Mouse (Mus musculus): ENCODE measurements around the gene Cbx7. TPM values are rescaled to one million over a fixed set of nuclear protein-coding genes. Genes with fewer than 3 reads are reported as not detected.
A peak's percentile ranks its signal among the peaks of the same experiment; 100 is the strongest.

Gene Cbx7
- total and polyA plus RNA-seq, 3 experiments = 2.9 to 11.1 TPM; not detected in 1

DNA sequence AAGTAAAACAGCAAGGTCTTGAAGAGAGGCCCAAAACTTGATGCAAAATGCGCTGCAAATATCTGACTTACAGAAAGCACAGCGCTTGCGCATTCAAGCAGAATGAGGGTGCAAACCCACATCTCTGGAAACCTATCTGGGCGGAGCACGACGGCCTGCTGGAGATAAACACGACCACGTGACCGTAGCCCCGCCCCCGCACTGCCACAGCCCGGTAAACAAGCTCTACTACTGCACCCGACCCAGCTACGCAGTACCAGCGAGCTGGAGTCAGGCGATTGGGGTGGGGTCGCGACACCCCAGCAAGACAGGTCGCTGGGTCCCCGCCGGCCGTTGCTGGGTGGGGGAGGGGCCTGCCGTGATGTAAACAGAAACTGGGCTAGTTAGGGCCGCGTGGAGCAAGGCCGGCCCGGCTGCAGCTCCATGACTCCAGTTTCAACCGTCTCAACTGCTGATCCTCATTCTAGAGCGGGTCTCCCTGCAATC is 43.2 kb downstream of the Cbx7 start (continued):
- TF ChIP-seq GATA1 (IDR thresholded peaks at IDR 0.05; ENCODE audit: low read depth, low read length) (peak; percentile 84), MAZ (IDR thresholded peaks at IDR 0.05; ENCODE audit: low read depth, low read length) (no peak), USF2 (IDR thresholded peaks at IDR 0.05; ENCODE audit: borderline replicate concordance in 1 of 2, insufficient read depth in 1 of 2, low read depth in 1 of 2, low read length in 2 of 2) (peak; percentile 49 to 80; a peak in 3 of 4 replicates), MAX (IDR thresholded peaks at IDR 0.05; ENCODE audit: low read length) (peak; percentile 96), MXI1 (IDR thresholded peaks at IDR 0.05; ENCODE audit: low read depth, low read length) (peak; percentile 75), E2F4 (IDR thresholded peaks at IDR 0.05; ENCODE audit: borderline replicate concordance, low read depth, low read length) (no peak), USF1 (IDR thresholded peaks at IDR 0.05; ENCODE audit: low read depth, low read length) (peak; percentile 96)

DNA sequence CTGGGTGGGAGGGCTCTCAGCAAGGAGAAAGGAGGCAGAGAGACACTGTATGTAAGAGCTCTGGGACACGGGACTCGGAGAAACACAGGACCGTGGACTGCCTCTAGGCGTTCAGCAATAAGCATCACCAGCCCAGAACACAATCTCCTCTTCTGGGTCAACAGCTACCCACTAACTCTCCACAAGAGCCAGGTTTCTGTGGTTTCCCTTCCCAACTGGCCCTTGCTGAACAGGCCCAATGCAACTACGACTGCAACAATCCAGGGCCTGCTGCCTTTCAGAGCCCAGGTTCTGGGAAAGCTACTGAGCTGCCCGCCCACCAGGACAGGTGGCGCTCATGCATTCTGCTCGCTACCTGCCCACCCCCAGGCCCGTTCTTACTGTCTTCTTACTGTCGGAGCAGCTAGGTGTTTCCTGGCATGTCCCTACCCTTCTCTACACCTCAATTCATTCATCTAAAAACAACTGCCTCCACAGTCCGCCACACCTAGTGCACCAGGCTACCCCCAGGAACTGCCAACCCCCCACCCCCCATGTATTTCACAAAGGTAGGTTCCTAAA is 44.0 kb downstream of the Cbx7 start:
- Histone ChIP-seq H3K79me2 (ENCODE audit: control insufficient read depth, insufficient read depth, low read length, poor library complexity) (no peaks in the 10 kb centered on the region; the same call in 1 of the 2 replicates), H3K9me3 (replicated peaks; ENCODE audit: insufficient read depth, low read length) (no peaks in the 10 kb centered on the region), H3K27me3 (ENCODE audit: control insufficient read depth in 1 of 2, insufficient read depth in 2 of 2, low read length in 2 of 2) (no peaks in the 10 kb centered on the region), H3K36me3 (ENCODE audit: control insufficient read depth in 1 of 2, insufficient read depth in 2 of 2, low read length in 2 of 2) (peaks cover 0 to 9% of the 10 kb centered on the region in 2 experiments; a peak in 2 of 4 replicates), H3K9ac (ENCODE audit: control insufficient read depth, low read depth, low read length, poor library complexity, severe bottlenecking) (peak overlapping the region; percentile 57), H3K4me3 (ENCODE audit: control insufficient read depth in 1 of 2, insufficient read depth in 1 of 2, low read depth in 2 of 2, low read length in 2 of 2) (peak overlapping the region; percentile 52 to 68), H3K4me1 (ENCODE audit: control insufficient read depth in 1 of 2, insufficient read depth in 2 of 2, low read length in 2 of 2) (peaks cover 7 to 20% of the 10 kb centered on the region in 2 experiments), H3K27ac (ENCODE audit: control insufficient read depth, low read depth, low read length) (peak overlapping the region; percentile 90)
- TF ChIP-seq SIN3A (IDR thresholded peaks at IDR 0.05; ENCODE audit: low read length) (no peak), MYB (IDR thresholded peaks at IDR 0.05; ENCODE audit: low read depth, low read length) (no peak), POLR2A (IDR thresholded peaks at IDR 0.05; ENCODE audit: control insufficient read depth in 1 of 2, insufficient read depth in 1 of 2, low read depth in 1 of 2, low read length in 2 of 2, poor library complexity in 1 of 2) (no peak), E2F4 (IDR thresholded peaks at IDR 0.05; ENCODE audit: borderline replicate concordance, low read depth, low read length) (no peak), HCFC1 (IDR thresholded peaks at IDR 0.05; ENCODE audit: low read depth, low read length) (no peak), USF2 (IDR thresholded peaks at IDR 0.05; ENCODE audit: borderline replicate concordance in 1 of 2, insufficient read depth in 1 of 2, low read depth in 1 of 2, low read length in 2 of 2) (no peak), ZC3H11A (IDR thresholded peaks at IDR 0.05; ENCODE audit: low read depth, low read length) (no peak), MXI1 (IDR thresholded peaks at IDR 0.05; ENCODE audit: low read depth, low read length) (no peak), GABPA (IDR thresholded peaks at IDR 0.05; ENCODE audit: low read depth, low read length) (no peak), KAT2A (conservative IDR thresholded peaks at IDR 0.05; ENCODE audit: low read depth, low read length) (no peak), TCF12 (IDR thresholded peaks at IDR 0.05; ENCODE audit: low read depth, low read length) (no peak), MYC (IDR thresholded peaks at IDR 0.05; ENCODE audit: low read depth, low read length) (no peak), GATA1 (IDR thresholded peaks at IDR 0.05; ENCODE audit: low read depth, low read length) (no peak), MEF2A (IDR thresholded peaks at IDR 0.05; ENCODE audit: extremely low read depth, insufficient replicate concordance, low read depth, low read length, poor library complexity, severe bottlenecking) (no peak), USF1 (IDR thresholded peaks at IDR 0.05; ENCODE audit: low read depth, low read length) (no peak), ZKSCAN1 (IDR thresholded peaks at IDR 0.05; ENCODE audit: low read depth, low read length) (no peak), ZMIZ1 (IDR thresholded peaks at IDR 0.05; ENCODE audit: low read depth, low read length) (no peak), RAD21 (IDR thresholded peaks at IDR 0.05; ENCODE audit: low read depth, low read length) (no peak), JUND (IDR thresholded peaks at IDR 0.05; ENCODE audit: low read depth, low read length) (no peak)
- DNase-seq (ENCODE audit: low read depth, low spot score) = peak; percentile 46

Measured in MEL (cell line).